Mouse (Mus musculus): ENCODE measurements at regions not wholly inside any gene's neighbourhood (a gene's known extent, or its start where the extent isn't known, plus 50 kb on each side); places are given as distances from the start of the nearest gene placed in this dataset.

DNA sequence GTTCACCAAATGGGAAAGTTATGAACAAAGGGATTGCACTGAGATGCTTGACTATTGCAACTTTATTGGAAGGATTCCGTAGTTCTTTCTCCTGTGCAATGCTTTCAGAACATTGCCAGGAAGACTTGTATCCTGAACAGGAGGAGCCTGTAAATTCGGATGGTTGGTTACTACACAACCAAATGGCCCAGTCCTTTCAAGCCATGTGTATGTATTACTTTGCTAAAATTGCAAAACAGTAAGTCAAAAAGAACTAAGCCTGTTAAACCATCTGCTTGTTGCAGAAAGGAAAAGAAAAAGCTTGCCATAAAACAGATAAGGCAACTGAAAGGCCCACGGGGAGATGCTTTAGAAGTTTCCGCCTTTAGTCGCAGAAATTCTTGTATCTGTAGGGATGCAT, 124.5 kb upstream of the Ccng1 start:
- no peak overlapping the region for H3K9ac ChIP-seq (ENCODE audit: low read depth, low read length)
- H3K27me3 ChIP-seq (ENCODE audit: control insufficient read depth, insufficient read depth, low read length): no peaks in the 10 kb centered on the region
- no peaks in the 10 kb centered on the region for H3K9me3 ChIP-seq (replicated peaks; ENCODE audit: control insufficient read depth, low read length)
- no peaks in the 10 kb centered on the region for H3K4me1 ChIP-seq (ENCODE audit: control insufficient read depth, insufficient read depth, low read length)
- H3K4me3 ChIP-seq (ENCODE audit: low read depth, low read length): no peak overlapping the region
- no peak overlapping the region for H3K4me2 ChIP-seq
- no peak overlapping the region for H3K27ac ChIP-seq (ENCODE audit: low read depth, low read length)
- WGBS (ENCODE audit: insufficient replicate concordance): 71% methylated on average over 5 of the region's 5 CpGs
- no peaks in the 10 kb centered on the region for H3K36me3 ChIP-seq (ENCODE audit: control insufficient read depth, insufficient read depth, low read length)
- no peak for ATAC-seq (replicated peaks; ENCODE audit: insufficient number of reproducible peaks, low FRiP score, low TSS enrichment)

DNA sequence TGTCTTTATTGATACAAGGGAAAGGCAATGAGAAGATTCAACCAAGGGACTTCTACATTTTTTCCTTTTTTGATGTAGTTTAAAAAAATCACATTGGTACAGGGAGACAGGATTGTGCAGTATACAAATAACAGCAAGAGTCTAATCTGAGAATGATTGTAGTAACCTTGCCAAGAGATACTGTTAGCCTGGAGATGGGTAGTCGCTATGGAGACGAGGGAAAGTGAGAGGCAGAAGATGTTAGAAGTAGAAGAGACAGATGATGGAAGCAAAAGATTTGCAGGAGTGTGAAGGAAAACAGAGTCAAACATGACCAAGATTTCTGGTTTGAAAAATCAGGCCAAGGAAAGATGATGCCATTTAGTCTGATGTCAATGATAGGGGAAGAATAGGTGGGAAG, 117.9 kb upstream of the Ccng1 start:
- no peak for ATAC-seq (replicated peaks; ENCODE audit: insufficient number of reproducible peaks, low FRiP score, low TSS enrichment)
- H3K9ac ChIP-seq (ENCODE audit: low read depth, low read length): no peak overlapping the region
- H3K27ac ChIP-seq (ENCODE audit: low read depth, low read length): no peak overlapping the region
- 80% methylated on average over 2 of the region's 2 CpGs for WGBS (ENCODE audit: insufficient replicate concordance)
- no peaks in the 10 kb centered on the region for H3K9me3 ChIP-seq (replicated peaks; ENCODE audit: control insufficient read depth, low read length)
- H3K27me3 ChIP-seq (ENCODE audit: control insufficient read depth, insufficient read depth, low read length): no peaks in the 10 kb centered on the region
- H3K36me3 ChIP-seq (ENCODE audit: control insufficient read depth, insufficient read depth, low read length): no peaks in the 10 kb centered on the region
- no peak overlapping the region for H3K4me3 ChIP-seq (ENCODE audit: low read depth, low read length)
- H3K4me1 ChIP-seq (ENCODE audit: control insufficient read depth, insufficient read depth, low read length): no peaks in the 10 kb centered on the region
- H3K4me2 ChIP-seq: no peak overlapping the region

DNA sequence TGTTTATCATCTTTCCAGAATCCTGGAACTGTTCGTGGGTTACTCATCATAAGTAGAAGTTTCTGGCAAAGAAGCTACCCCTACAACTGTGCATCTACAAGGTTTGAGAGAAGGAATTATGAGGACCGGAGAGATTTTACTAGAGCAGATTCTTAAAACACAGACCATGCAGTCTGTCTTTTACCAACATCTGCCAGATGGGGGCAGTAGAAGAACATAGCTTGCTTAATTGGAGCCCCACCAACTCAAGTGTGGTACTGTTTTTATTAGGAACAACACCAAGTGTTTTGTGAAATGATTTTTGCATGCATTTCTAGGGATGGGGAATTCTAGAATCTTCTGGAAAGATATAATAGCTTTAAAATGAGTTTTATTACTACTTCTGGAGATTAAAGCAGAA, 110.6 kb upstream of the Ccng1 start:
- no peak overlapping the region for H3K27ac ChIP-seq (ENCODE audit: low read depth, low read length)
- no peaks in the 10 kb centered on the region for H3K9me3 ChIP-seq (replicated peaks; ENCODE audit: control insufficient read depth, low read length)
- WGBS (ENCODE audit: insufficient replicate concordance): 23% methylated on average over 2 of the region's 2 CpGs
- H3K4me2 ChIP-seq: no peak overlapping the region
- H3K4me3 ChIP-seq (ENCODE audit: low read depth, low read length): no peak overlapping the region
- ATAC-seq (replicated peaks; ENCODE audit: insufficient number of reproducible peaks, low FRiP score, low TSS enrichment): no peak
- no peaks in the 10 kb centered on the region for H3K36me3 ChIP-seq (ENCODE audit: control insufficient read depth, insufficient read depth, low read length)
- no peaks in the 10 kb centered on the region for H3K27me3 ChIP-seq (ENCODE audit: control insufficient read depth, insufficient read depth, low read length)
- H3K4me1 ChIP-seq (ENCODE audit: control insufficient read depth, insufficient read depth, low read length): no peaks in the 10 kb centered on the region
- H3K9ac ChIP-seq (ENCODE audit: low read depth, low read length): no peak overlapping the region

DNA sequence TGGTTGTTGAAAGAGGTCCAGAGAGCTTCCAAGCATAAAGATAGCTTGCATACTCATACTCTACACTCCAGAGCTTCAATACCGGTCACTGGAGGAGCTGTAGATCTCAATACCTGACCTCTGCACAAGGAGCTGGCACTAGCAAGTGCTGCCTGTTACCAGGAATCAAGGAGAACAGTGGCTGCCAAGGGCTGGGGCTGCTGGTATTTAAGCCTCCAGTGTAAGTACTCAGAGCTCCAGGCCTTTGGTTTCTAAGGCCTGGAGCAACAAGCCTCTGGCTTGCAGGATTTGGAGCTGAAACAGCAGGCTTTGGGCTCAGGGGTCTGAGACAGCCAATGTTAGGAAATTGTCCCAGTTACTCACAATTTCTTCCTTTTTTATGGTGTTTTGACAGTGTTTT, 96.2 kb upstream of the Ccng1 start:
- H3K27ac ChIP-seq (ENCODE audit: low read depth, low read length): peak overlapping the region; percentile 37; the same call in 1 of the 2 replicates
- peak; percentile 22; the same call in 1 of the 2 replicates for ATAC-seq (replicated peaks; ENCODE audit: insufficient number of reproducible peaks, low FRiP score, low TSS enrichment)

DNA sequence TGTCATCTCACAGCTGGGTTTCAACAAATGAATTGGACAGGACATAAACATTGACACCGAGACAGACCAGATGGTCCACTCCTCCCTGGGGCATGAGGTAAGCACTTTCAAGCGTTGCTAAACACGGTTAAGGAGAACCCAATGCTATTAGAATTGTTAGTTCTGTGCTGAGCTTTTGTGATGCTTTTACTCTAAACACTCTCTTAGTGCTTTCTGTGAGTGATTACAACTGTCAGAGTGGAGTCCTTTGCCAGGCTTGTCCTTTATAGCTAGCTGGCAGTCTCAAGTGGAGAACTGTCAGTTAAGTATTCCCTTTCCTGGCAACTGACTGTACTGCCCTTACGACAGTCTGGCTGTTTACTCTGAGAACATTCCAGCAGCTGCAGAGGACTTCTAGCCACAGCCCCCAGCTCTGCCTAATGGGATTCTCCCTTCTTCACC, 95.6 kb upstream of the Ccng1 start:
- Histone ChIP-seq H3K4me3 (ENCODE audit: low read depth, low read length) (no peak overlapping the region), H3K4me1 (ENCODE audit: control insufficient read depth, insufficient read depth, low read length) (peaks cover 7% of the 10 kb centered on the region; the same call in 1 of the 2 replicates), H3K4me2 (0 out of 2 replicates have a peak overlapping the region, but pooled peaks have one; percentile 14), H3K36me3 (ENCODE audit: control insufficient read depth, insufficient read depth, low read length) (no peaks in the 10 kb centered on the region), H3K27me3 (ENCODE audit: control insufficient read depth, insufficient read depth, low read length) (no peaks in the 10 kb centered on the region), H3K9me3 (replicated peaks; ENCODE audit: control insufficient read depth, low read length) (no peaks in the 10 kb centered on the region), H3K9ac (ENCODE audit: low read depth, low read length) (no peak overlapping the region), H3K27ac (ENCODE audit: low read depth, low read length) (peak overlapping the region; percentile 37; the same call in 1 of the 2 replicates)
- ATAC-seq (replicated peaks; ENCODE audit: insufficient number of reproducible peaks, low FRiP score, low TSS enrichment): peak; percentile 75
- 25% methylated on average over 4 of the region's 4 CpGs for WGBS (ENCODE audit: insufficient replicate concordance)

More for the DNA sequence above, 96.2 kb upstream of the Ccng1 start:
- no peak overlapping the region for H3K4me3 ChIP-seq (ENCODE audit: low read depth, low read length)
- H3K4me1 ChIP-seq (ENCODE audit: control insufficient read depth, insufficient read depth, low read length): peaks cover 7% of the 10 kb centered on the region; the same call in 1 of the 2 replicates
- H3K36me3 ChIP-seq (ENCODE audit: control insufficient read depth, insufficient read depth, low read length): no peaks in the 10 kb centered on the region
- H3K4me2 ChIP-seq: no peak overlapping the region; the same call in 1 of the 2 replicates
- 79% methylated on average over 1 of the region's 1 CpGs for WGBS (ENCODE audit: insufficient replicate concordance)
- no peaks in the 10 kb centered on the region for H3K9me3 ChIP-seq (replicated peaks; ENCODE audit: control insufficient read depth, low read length)
- no peaks in the 10 kb centered on the region for H3K27me3 ChIP-seq (ENCODE audit: control insufficient read depth, insufficient read depth, low read length)
- H3K9ac ChIP-seq (ENCODE audit: low read depth, low read length): no peak overlapping the region

DNA sequence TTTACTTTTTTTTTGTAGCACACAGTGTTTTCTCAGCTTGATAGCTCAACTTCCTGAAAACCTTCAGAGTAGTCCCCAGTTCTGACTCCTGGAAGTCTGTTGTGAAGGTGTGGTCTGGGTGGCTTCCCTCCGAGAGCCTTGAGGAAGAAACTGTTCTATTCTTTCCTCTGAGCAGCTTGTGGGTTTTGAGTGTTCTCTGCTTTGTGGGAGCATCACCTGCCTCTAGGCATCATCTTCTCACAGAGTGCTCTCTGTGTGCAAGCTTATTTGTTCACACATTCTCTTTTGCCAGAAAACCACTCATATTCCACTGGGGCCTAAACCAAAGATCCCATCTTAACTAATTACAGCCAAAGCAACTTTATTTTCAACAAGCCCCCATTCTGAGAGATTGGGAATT, 91.5 kb upstream of the Ccng1 start:
- WGBS (ENCODE audit: insufficient replicate concordance): 61% methylated on average over 1 of the region's 1 CpGs

DNA sequence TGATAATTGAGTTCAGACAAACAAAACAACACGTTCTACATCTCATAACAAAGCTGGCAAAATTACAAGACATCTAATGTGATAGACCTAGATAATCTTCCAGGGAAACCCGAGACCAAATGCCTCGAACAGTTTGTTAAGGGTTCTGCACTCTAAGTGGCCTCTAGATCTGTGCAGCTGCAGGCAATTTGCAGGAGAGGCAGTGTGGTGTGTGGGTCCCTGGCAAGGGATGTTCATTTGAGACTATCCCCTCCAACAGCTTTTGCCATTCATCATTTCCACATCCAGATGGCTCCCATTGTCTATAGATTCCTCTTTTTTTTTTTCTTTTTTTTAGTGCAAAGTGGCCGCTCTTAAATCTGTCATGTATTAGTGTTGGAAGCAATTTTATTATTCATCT, 80.3 kb upstream of the Ccng1 start:
- Histone ChIP-seq H3K4me2 (no peak overlapping the region), H3K36me3 (ENCODE audit: control insufficient read depth, insufficient read depth, low read length) (no peaks in the 10 kb centered on the region), H3K27me3 (ENCODE audit: control insufficient read depth, insufficient read depth, low read length) (no peaks in the 10 kb centered on the region), H3K4me1 (ENCODE audit: control insufficient read depth, insufficient read depth, low read length) (no peaks in the 10 kb centered on the region), H3K9me3 (replicated peaks; ENCODE audit: control insufficient read depth, low read length) (no peaks in the 10 kb centered on the region), H3K27ac (ENCODE audit: low read depth, low read length) (no peak overlapping the region), H3K9ac (ENCODE audit: low read depth, low read length) (no peak overlapping the region), H3K4me3 (ENCODE audit: low read depth, low read length) (no peak overlapping the region)
- 64% methylated on average over 4 of the region's 4 CpGs for WGBS (ENCODE audit: insufficient replicate concordance)
- no peak for ATAC-seq (replicated peaks; ENCODE audit: insufficient number of reproducible peaks, low FRiP score, low TSS enrichment)

More for the DNA sequence above, 91.5 kb upstream of the Ccng1 start:
- H3K4me1 ChIP-seq (ENCODE audit: control insufficient read depth, insufficient read depth, low read length): peaks cover 7% of the 10 kb centered on the region; the same call in 1 of the 2 replicates
- H3K27me3 ChIP-seq (ENCODE audit: control insufficient read depth, insufficient read depth, low read length): no peaks in the 10 kb centered on the region
- H3K27ac ChIP-seq (ENCODE audit: low read depth, low read length): no peak overlapping the region
- no peak overlapping the region for H3K4me3 ChIP-seq (ENCODE audit: low read depth, low read length)
- no peaks in the 10 kb centered on the region for H3K36me3 ChIP-seq (ENCODE audit: control insufficient read depth, insufficient read depth, low read length)
- no peak overlapping the region for H3K4me2 ChIP-seq
- no peaks in the 10 kb centered on the region for H3K9me3 ChIP-seq (replicated peaks; ENCODE audit: control insufficient read depth, low read length)
- ATAC-seq (replicated peaks; ENCODE audit: insufficient number of reproducible peaks, low FRiP score, low TSS enrichment): no peak
- no peak overlapping the region for H3K9ac ChIP-seq (ENCODE audit: low read depth, low read length)

All from heart, embryonic 11.5 days (tissue).